Mouse (Mus musculus) lung, embryonic 14.5 days (tissue): ENCODE measurements around the gene Txnip. TPM values are rescaled to one million over a fixed set of nuclear protein-coding genes. Genes with fewer than 3 reads are reported as not detected.

Source experiments
- ATAC-seq: fragments of 200-750 bp; cut with Nextera tagmentation; 2 replicates; pipeline ENCODE4 v1.8.0; 2017; ENCODE audit warnings: mild to moderate bottlenecking, moderate TSS enrichment, moderate library complexity; ENCODE audit not compliant: insufficient read depth
- DNase-seq: peaks from one replicate; pipeline ENCODE4 v3.0.0-alpha.2; 2015
- H3K27ac ChIP-seq: fragments of 300-500 bp; sonication (generic); 2 replicates; pipeline ENCODE4 v1.5.1; 2014; ENCODE audit warnings: low read depth, mild to moderate bottlenecking, moderate library complexity
- H3K27me3 ChIP-seq: fragments of 300-500 bp; sonication (generic); 2 replicates; pipeline ENCODE4 v1.6.1; 2014; ENCODE audit warnings: low read length, control low read depth; ENCODE audit not compliant: insufficient read depth
- H3K36me3 ChIP-seq: fragments of 300-500 bp; sonication (generic); 2 replicates; pipeline ENCODE4 v1.6.1; 2014; ENCODE audit warnings: control low read depth; ENCODE audit not compliant: insufficient read depth
- H3K4me1 ChIP-seq: fragments of 300-500 bp; sonication (generic); 2 replicates; pipeline ENCODE4 v1.6.1; 2014; ENCODE audit warnings: antibody characterized with exemption, control low read depth; ENCODE audit not compliant: insufficient read depth
- H3K4me2 ChIP-seq: fragments of 300-500 bp; sonication (generic); 2 replicates; pipeline ENCODE4 v1.6.1; 2014; ENCODE audit warnings: mild to moderate bottlenecking
- H3K4me3 ChIP-seq: fragments of 300-500 bp; sonication (generic); 2 replicates; pipeline ENCODE4 v1.5.1; 2014; ENCODE audit warnings: low read depth, low read length
- H3K9ac ChIP-seq: fragments of 300-500 bp; sonication (generic); 2 replicates; pipeline ENCODE4 v1.6.1; 2014
- H3K9me3 ChIP-seq: fragments of 300-500 bp; sonication (generic); 2 replicates; pipeline ENCODE4 v1.6.1; 2016; ENCODE audit warnings: low read depth, low read length, control low read depth
- CTCF ChIP-seq: IDR thresholded peaks from 2 replicates; pipeline ENCODE4 v1.5.1; 2016; ENCODE audit warnings: antibody characterized with exemption, low read depth
- WGBS: fragments of 180-500 bp; shearing (Covaris S2); extraction: QIAGEN DNeasy Blood & Tissue Kit; methylation state at CpG from one replicate; pipeline ENCODE4 v1.1.7; 2014; 5-methylcytosine and 5-hydroxymethylcytosine counted together
- polyA plus RNA-seq: library from polyadenylated mRNA; unstranded; fragments of >200 nt; fragmentation: Nextera tagmentation; extraction: Ambion mirVana; gene quantifications from 2 replicates; pipeline ENCODE4 v1.2.1, GENCODE M21; 2014

Txnip gene
- polyA plus RNA-seq, 1 experiment from 2014 or later = 77.2 TPM

DNA sequence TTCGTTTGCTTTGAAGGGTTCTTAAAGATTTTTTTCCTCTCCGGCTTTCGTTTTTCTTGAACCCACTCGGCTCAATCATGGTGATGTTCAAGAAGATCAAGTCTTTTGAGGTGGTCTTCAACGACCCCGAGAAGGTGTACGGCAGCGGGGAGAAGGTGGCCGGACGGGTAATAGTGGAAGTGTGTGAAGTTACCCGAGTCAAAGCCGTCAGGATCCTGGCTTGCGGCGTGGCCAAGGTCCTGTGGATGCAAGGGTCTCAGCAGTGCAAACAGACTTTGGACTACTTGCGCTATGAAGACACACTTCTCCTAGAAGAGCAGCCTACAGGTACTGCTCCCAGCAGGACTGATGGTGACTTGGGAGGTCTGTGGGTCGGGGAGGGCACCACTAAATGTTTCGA is 402 bp downstream of the Txnip start:
- H3K9me3 ChIP-seq = no peaks in the 10 kb centered on the region
- H3K9ac ChIP-seq = peak overlapping the region; percentile 95
- peak overlapping the region; percentile 77 for H3K4me3 ChIP-seq
- ATAC-seq (no peak), DNase-seq (no peak)
- H3K27ac ChIP-seq = peak overlapping the region; percentile 94
- H3K4me2 ChIP-seq = peak overlapping the region; percentile 93
- peaks cover 26% of the 10 kb centered on the region for H3K4me1 ChIP-seq
- no peak for TF ChIP-seq CTCF
- H3K27me3 ChIP-seq = no peaks in the 10 kb centered on the region
- peaks cover 25% of the 10 kb centered on the region for H3K36me3 ChIP-seq
- WGBS = under 1% methylated on average over 17 of the region's 17 CpGs

DNA sequence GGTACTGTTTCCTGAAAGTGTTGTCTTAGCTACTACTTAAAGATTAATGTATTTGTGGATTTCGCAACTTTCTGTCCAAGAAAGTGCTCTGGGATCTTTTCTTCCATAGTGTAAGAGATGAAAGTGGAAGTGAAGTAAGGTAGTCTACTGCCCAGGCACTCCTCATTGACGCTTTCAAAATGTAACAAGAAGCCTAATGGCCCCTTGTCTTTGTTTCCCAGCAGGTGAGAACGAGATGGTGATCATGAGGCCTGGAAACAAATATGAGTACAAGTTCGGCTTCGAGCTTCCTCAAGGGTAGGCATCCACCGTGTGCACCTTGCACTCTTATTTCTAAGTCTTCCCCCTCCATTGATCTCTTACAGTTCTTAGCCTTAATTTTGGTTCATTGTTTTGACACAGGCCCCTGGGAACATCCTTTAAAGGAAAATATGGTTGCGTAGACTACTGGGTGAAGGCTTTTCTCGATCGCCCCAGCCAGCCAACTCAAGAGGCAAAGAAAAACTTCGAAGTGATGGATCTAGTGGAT is 975 bp downstream of the Txnip start:
- ATAC-seq (no peak), DNase-seq (peak; percentile 39)
- Histone ChIP-seq H3K27me3 (no peaks in the 10 kb centered on the region), H3K9ac (peak overlapping the region; percentile 95), H3K9me3 (no peaks in the 10 kb centered on the region), H3K36me3 (peaks cover 25% of the 10 kb centered on the region), H3K4me3 (peak overlapping the region; percentile 77), H3K27ac (peak overlapping the region; percentile 94), H3K4me1 (peaks cover 28% of the 10 kb centered on the region), H3K4me2 (peak overlapping the region; percentile 93)
- no peak for TF ChIP-seq CTCF
- 22% methylated on average over 10 of the region's 10 CpGs for WGBS

- Histone ChIP-seq H3K4me3 (peak overlapping the region; percentile 77), H3K4me2 (peak overlapping the region; percentile 93), H3K27me3 (no peaks in the 10 kb centered on the region), H3K9ac (peak overlapping the region; percentile 95), H3K27ac (peak overlapping the region; percentile 94; the same call in 1 of the 2 replicates), H3K9me3 (no peaks in the 10 kb centered on the region), H3K4me1 (peaks cover 29% of the 10 kb centered on the region), H3K36me3 (peaks cover 25% of the 10 kb centered on the region)
- DNase-seq = no peak
- no peak for ATAC-seq
- WGBS = 59% methylated on average over 12 of the region's 12 CpGs
- no peak for TF ChIP-seq CTCF
These were observed 1.7 kb downstream of the Txnip start for GRCm38 (mm10) chr3:96559398-96559910.

GRCm38 (mm10) chr3:96559911-96560850 is 2.4 kb downstream of the Txnip start:
- TF ChIP-seq CTCF = no peak
- no peak for ATAC-seq
- Histone ChIP-seq H3K4me3 (peak overlapping the region; percentile 77), H3K9me3 (no peaks in the 10 kb centered on the region), H3K9ac (peak overlapping the region; percentile 95), H3K27ac (peak overlapping the region; percentile 58; the same call in 1 of the 2 replicates), H3K4me2 (peak overlapping the region; percentile 93), H3K27me3 (no peaks in the 10 kb centered on the region), H3K36me3 (peaks cover 25% of the 10 kb centered on the region), H3K4me1 (peaks cover 27% of the 10 kb centered on the region)
- DNase-seq = no peak
- 71% methylated on average over 23 of the region's 23 CpGs for WGBS

- ATAC-seq = no peak
These were observed 3.3 kb downstream of the Txnip start for GRCm38 (mm10) chr3:96560881-96561668.

GRCm38 (mm10) chr3:96561946-96562681 is 4.4 kb downstream of the Txnip start:
- Histone ChIP-seq H3K4me2 (peak overlapping the region; percentile 93), H3K4me3 (peak overlapping the region; percentile 77), H3K4me1 (peaks cover 16% of the 10 kb centered on the region), H3K27me3 (no peaks in the 10 kb centered on the region), H3K36me3 (peaks cover 25% of the 10 kb centered on the region), H3K9me3 (no peaks in the 10 kb centered on the region), H3K9ac (no peak overlapping the region), H3K27ac (peak overlapping the region; percentile 65)
- DNase-seq = peak; percentile 56
- TF ChIP-seq CTCF = no peak
- 32% methylated on average over 10 of the region's 10 CpGs for WGBS
- ATAC-seq = no peak

More at GRCm38 (mm10) chr3:96560881-96561668, 3.3 kb downstream of the Txnip start:
- Histone ChIP-seq H3K27me3 (no peaks in the 10 kb centered on the region), H3K9me3 (no peaks in the 10 kb centered on the region), H3K4me1 (peaks cover 23% of the 10 kb centered on the region), H3K36me3 (peaks cover 25% of the 10 kb centered on the region), H3K4me3 (peak overlapping the region; percentile 77), H3K9ac (peak overlapping the region; percentile 95), H3K4me2 (peak overlapping the region; percentile 93), H3K27ac (peak overlapping the region; percentile 77; the same call in 1 of the 2 replicates)
- no peak for TF ChIP-seq CTCF
- WGBS = 83% methylated on average over 9 of the region's 9 CpGs
- DNase-seq = no peak
